Mouse (Mus musculus) heart, postnatal 4 days (tissue): ENCODE measurements at regions not wholly inside any gene's neighbourhood (a gene's known extent, or its start where the extent isn't known, plus 50 kb on each side); places are given as distances from the start of the nearest gene placed in this dataset.

Source experiments
- DNase-seq: peaks from one replicate; pipeline ENCODE4 v3.0.0; 2021

DNA sequence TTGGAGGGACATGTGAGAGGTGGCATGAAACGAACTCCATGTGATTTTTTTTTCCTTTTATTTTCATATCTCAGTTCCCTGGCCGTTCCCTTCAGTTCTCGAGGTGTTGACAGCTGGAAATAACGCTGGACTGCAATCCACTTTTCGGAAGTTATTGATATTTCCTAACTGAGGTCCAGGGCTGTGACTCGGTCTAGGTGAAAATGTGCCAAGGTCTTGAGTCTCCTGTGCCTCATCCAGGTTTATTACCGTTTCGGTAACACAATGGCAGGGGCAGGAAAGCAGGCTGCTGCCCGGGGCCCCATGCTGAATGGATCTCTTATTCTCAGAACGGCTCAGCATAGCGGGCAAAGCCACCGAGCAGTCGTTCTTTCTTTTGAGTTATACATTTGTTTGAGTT is 844.7 kb upstream of the Car8 start:
- DNase-seq = peak; percentile 21

DNA sequence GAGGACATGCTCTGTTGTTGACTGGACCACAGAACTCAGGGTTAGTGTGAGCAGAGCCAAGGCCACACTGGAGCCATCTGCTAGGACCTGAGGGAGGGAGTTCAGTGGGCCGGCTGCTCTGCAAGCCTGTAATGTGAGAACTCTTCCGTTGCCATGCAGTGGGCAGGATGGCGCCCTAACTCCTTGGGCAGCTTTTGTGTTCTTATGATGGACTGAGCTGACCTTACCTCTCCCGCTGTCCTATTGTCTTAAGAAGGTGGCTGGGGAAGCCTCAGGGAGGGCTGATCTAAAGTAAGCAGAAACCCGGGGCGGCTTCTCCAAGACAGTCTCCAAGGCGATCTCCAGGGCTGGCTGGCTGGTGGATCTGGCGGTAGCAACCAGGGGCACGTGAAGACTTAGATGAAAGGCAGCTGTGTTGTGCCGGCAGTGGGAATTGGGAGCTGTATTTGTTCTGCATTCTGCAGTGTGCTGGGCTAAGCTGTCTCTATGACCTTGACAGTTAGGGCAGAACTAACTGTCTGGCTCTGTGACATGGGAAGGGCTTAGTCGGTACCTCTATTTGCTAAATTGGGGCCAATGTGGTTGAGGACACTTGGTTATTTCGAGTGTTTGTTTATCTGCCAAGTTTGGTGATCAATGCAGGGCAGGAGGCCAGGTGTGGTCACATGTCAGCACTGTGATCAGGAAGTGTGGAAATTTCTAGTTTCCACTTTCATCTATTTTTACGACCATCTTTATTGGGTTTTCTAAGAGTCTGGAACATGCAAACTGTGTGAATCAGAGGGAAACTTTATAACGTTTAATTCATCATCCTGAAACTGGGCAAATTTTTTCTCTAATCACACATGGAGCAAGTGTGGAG is 843.1 kb upstream of the Car8 start:
- peak; percentile 21 for DNase-seq

DNA sequence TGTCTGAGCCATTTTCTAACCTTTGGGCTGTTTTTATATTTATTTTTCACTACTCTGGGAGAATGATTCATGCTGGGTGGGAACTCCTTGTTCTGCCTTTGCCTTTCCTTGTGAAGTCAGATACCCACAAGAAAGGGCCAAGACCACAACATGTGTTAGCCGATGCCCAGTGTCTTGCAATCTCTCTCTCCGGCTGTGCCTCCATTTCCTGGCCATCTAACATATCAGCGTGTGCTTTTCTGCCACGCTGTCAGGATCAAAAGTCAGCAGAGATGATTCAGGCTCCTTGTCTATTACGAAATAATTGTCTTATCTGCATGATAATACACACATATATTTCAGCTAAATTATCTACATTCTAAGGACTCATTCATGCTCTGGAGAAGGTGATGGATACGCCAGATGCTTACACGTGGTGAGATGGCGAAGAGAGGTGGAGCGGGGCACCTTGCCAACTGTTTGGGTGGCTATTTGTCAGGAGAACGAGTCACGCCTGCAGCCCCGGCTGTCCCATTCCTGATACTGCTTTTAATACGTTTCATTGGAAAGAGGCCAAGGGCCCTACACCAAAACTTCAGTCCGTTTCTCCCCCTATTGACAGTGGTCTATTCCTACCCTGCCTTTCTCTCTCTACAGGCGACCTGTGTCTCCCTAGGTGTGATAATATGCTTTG is 842.1 kb upstream of the Car8 start:
- peak; percentile 80 for DNase-seq

DNA sequence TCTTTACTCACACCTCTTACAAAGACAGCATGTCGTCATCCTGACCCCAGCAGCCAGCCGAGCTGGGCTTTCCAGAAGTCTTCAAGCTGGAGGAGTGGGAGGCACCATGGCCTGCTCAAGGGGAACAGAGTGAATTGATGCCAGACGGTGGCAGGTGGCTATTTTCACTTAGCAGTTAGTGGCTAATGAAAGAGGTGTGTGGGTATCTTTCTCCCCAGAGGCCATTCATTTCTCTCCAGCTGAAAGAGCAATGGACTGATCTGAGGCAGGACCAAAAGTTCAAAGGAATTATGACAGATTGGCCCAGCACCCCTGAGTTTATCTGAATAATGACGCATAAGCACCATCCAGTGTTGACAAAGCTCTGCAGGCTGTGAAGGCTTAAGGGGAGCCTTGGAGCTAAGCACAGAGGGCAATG is 841.0 kb upstream of the Car8 start:
- DNase-seq = no peak

DNA sequence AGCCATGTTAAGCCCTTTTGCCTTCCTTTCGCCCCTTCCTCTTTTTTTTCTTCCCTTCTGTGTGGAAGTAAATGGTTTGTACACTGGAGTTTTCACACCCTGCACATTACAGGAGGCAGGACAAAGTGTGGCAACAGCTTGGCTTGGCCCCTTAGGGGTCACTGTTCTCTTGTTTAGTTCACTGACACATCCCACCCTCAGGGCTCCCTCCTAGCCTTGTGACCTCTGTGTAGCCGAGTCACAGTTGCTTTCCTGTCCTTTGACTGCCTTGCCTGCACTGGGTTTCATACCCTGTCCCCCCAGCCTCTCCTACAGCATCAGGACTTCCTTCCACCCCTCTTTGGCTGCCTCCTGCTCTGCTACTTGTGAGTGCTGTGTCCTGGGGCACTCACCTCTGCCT is 835.6 kb upstream of the Car8 start:
- no peak for DNase-seq

DNA sequence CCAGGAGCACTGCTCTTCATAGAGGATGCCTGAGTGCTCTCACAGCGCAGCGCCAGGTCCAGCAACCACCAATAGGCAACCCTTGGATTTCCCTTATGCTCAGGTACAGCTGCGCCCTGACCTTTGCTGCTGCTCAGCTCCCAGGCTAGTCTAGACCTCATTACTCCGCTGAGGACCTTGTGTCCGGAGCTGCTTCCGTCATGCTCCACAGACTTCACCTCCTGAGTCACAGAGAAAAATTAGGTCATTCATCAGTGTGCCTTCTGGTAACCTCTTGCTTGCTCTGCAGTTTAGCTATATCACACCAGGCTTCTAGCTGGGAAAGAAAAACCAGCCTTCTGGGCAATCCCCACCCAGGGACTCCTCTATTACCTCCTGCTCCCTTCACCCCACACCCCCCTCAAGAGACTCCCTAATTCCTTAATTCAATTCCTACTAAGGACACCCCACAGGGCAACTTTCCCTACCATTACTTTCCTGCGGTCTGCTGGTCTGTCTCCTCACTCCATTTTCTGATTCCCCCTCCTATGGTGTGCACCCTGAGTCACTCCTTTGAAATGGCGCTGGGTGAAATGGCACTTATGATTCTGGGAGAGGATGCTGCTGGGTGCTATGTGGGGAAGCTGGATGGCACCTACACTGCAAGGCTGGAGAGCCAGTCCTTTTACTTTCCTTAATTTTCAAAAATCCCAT is 835.0 kb upstream of the Car8 start:
- no peak for DNase-seq

DNA sequence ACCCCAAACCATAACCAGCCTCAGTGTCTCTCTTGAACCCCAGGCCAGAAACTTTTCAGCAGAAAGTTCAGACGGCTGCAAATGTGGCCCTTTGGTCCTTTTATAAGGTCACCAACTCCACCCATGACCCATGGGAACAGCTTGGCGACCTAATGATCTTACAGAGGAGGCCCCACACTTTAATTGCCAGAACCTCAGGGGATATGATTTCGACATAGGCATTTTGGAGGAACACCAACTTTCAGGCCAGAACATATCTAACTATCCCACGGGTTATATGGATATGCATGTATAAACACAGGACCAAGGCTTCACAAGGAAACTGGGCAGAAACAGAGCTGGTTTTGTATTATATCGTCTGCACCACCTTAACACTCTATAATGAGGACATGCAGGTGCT is 833.5 kb upstream of the Car8 start:
- no peak for DNase-seq

DNA sequence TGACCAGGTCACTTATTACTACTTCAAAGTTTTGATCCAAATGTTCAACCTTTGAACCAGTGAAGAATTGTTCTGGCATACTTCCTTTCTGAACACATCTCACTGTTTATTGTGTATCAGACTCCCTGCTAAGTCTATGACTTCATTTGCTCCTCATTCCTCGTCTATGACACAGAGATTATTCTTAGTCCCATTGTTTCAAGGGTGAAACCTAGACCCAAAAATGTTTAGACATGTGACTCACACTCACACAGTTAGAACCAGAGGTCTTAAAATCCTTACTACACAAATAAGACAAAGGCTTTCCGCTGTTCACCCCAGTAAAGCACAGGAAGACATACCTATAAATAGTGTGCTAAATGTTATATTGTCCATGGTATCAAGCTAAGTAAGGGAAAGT is 829.0 kb upstream of the Car8 start:
- no peak for DNase-seq

DNA sequence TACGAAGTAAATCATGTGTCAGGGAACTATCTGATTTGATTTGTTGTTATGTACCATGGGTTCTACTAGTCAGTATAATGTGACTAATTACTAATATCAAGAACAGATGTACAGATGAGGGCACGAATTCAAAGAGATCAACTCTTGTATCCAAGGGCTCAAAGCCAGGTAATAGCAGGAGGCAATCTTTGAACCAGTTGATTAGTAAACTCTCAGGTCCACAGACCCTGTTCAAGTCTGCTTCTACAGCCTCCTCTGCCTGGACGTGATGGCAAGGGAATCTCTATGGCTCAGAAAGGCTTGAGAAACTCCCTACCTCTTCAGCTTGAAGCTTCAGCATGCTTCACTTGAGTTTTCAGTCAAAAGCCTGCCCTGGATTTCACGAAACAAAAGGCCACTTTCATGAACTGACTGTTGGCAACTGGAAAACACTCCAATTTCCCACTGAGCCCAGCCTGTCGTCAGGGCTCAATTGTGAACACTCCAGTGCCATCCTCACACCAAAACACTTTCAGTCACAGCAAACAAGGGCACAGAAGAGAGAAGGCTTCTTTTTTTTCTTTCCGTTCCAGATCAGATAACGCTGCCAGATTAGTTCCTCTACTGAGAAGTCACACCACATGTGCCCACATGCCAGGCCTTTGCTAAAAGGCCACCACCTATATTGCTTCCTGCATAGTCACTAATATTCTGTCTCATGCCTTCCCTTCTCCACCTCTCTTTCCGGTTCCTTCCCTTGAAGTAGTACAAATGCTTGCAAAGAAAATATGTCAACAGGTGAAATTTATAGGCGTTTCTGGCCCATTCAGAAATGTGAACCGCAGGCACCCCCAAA is 827.4 kb upstream of the Car8 start:
- no peak for DNase-seq

DNA sequence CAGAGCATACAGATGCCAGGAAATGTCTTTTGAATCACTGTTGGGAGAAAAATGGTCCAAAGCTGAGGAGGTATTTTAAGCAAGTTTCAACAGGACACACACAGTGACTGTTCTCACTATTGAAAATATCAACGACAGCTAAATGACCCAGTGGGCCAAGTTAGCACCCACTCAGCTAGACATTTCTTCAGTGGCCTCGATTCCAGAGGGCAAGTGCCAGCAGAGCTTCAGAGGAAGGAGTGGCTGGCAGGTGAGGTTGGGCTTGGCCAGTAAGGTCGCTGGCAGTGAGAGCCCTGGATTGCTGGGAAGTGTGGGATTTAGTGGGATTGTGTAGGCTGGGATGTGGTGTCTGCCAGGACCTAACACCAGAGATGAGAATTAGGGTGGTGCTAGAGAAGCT is 823.1 kb upstream of the Car8 start:
- DNase-seq = no peak

DNA sequence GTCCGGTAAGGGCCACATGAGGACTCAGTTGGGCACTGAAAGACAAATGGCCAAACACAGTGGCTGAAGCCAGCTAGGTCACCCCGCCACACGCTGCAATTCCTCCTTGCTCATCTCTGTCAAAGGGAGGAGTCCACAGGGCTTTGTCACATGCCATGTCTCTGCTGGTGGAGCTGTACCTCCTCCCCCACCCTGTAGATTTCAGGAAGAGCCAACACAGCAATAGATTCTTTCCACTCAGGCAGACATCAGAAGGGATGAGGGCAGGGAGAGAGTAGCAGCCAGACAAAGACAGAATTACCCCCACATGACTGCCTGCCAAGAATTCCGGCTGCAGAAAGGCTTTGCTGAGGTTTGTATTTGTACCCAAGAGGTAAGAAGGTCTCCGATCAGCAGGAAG is 821.4 kb upstream of the Car8 start:
- DNase-seq = peak; percentile 27

DNA sequence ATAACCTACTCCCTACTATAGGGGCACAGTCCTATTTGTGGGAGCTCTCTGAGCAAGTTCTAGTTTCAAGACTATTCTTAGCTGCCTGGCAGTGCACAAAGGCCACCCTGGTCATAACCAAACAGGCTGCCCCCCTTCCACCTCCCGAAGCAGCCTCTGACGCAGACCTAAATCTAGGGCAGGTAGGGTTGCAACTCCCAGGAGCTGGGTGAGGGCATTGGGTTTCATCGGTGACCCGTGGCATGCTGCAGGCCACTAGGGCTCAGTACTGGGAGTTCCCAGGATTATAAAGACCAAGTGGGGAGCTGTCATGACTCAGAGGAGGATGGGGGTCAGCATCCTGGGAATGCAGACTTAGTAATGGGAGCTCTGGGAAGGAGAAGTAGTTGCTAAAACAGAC is 818.8 kb upstream of the Car8 start:
- peak; percentile 36 for DNase-seq

DNA sequence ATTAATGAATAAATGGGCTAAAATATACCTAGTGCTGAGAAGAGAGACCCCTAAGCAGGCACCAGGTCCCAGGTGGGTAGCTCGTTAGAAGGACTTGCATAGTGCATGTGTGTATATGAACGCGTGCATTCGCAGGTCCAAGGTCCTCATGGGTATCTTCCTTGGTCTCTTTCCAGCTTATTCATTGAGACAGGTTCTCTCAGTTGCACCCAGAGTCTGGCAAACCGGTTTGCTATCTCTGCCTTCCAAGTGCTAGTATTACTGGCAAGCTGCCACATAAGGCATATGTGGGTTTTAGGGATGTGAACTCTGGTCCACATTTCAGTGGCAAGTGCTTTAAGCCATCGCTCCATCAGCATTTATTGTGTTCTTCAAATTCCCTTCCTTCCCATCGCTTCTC is 818.3 kb upstream of the Car8 start:
- DNase-seq = no peak

DNA sequence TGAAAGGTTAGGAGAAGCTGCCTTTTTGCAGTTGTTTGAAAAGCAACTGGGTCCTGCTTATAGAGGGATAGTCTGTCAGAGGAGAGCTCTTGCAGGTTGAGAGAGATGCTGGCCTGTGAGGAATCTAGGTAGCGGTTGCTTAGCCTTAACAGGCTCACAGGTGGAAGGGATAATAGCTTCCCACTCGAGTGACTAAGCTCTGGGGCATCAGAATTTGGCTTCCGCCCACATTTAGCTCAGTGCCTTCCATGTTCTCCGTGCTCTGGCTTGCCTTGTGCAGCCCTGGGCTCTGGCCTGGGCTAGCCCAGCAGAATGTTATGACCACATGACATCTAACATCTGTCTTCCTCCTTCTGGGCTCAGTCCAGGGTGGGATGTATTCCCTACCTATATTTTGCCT is 817.0 kb upstream of the Car8 start:
- no peak for DNase-seq

DNA sequence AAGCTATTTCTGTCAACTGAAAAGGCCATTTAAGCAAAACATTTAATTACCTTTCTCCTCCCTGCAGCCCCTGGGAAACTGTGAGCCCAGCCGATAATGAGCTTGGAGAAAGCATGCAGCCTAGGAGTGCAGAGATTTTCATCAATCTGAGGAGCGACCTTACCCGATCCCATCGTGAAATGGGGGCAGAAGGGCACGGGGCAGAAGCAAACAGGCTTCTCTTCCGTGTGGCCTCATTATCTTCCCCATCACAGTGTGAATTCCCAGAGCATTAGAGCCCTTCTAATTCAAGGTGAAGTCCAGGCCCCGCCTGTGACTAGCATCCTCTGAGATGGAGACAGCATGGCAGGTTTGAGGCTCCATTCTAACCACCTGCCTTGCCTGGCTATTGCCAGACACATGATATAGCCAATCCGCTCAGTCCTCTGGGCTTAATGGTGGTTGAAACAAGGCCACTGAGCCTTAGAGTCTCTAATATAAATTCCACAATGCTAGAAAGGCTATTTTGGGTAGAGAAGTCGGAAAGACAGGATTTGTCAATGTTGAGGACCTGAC is 816.5 kb upstream of the Car8 start:
- DNase-seq = no peak

DNA sequence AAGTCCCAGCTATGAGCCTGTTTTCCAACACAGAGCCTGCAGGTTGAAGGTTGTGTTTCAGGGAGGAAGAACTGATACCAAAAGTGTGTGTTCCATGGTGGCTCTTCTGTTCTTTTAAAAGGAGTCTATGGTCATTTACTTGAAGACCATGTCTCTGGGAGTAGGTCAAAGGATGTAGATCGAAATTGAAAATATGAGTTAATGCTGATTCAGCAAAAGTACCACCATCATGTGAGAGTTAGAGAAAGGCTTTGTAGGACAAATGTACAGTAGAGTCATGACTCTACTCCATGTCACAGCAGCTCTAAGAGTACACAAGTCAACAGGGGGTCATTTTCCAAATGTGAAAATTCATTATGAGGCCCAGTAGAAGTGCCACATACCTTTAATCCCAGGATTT is 810.0 kb upstream of the Car8 start:
- DNase-seq = no peak

DNA sequence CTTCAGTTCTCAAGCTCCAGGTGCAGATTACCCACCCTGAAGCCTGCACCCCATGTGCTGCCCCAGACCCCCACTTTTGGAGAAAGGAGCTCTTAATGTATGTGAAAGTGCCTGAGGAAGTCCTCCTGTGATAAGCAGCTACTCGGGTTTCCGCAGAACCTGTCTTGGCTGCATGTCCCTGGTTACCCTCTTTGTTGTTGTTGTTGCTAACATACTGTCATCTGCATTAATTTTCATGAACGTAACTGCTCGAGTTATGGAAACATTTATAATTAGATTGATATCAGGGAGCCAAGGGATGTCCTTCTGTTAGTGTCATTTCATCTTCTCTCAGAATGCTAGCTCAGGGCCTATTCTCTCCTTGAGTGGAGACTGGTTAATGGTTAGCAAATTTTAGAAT is 808.3 kb upstream of the Car8 start:
- no peak for DNase-seq

DNA sequence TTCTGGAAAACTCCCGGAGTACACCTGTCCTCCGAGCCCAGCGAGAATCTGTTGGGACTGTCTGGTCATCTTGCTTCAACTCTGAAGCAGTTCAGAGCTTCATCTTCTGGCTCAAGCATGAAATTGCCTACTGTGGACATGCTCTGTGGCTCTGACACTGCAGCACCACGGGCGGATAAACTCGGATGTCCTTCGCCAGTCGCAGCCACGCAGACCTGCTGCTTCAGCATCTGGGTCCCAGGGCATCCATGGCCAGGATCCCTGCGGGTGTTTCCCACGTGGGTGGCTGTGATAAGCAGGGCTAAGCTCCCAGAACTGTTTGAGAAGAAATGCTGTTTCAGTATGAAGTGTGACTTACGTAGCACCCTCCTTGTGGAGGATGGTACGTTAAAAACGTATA is 807.6 kb upstream of the Car8 start:
- no peak for DNase-seq

DNA sequence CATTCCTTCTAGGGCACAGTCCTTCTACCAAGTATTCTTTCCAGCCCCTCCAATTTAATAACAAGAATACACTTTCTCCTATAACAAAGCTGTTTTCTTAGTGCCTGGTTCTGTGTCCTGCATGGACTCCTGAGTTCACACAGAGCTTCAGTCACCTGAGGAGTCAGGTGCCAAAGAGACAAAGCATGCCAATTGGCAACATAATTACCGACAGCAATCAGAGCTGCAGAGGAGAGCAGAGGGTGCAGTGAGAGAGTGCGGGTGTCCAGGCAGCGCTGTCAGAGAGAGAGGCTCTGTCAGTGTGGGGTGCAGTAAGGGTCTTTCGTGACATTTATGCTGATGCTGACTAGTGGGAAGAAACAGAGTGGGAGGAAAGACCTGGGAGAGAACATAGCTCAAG is 807.2 kb upstream of the Car8 start:
- no peak for DNase-seq

DNA sequence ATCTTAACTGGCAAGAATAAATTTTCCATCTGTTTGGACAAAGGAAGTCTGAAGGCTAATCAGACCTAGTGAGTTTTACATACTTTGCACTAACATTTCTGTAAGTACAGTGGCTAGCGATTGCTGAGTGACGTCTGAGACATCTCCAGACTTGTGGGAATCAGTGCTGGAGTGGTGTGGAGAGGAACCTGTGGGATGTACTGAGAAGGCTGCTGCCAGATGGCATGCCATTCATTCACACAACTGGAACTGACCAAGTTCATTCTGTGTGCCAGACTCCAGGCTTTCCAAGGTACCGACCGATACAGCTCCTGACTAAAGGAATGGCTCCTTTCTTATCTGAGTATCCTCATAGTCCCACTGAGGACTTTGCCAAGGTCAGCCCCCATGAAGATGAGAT is 797.2 kb upstream of the Car8 start:
- no peak for DNase-seq

DNA sequence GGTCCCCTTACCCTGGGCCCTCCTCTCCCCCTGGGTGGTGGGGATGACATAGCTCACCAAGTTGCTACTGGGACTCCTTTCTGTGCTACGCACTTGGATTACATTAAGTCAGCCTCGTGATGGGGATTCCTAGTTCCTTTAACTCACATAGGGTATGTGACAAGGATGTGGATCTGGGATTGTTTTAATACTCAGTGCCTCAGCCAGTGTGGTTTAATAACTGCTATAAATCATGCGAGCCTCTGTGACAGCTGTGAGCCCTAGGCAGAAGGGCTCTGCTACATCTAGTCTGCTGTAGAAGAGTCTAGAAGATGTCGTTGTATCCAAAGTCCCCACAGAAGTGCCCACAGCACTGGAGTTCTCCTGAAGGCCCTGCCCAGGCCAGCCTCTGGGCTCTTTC is 796.5 kb upstream of the Car8 start:
- no peak for DNase-seq

DNA sequence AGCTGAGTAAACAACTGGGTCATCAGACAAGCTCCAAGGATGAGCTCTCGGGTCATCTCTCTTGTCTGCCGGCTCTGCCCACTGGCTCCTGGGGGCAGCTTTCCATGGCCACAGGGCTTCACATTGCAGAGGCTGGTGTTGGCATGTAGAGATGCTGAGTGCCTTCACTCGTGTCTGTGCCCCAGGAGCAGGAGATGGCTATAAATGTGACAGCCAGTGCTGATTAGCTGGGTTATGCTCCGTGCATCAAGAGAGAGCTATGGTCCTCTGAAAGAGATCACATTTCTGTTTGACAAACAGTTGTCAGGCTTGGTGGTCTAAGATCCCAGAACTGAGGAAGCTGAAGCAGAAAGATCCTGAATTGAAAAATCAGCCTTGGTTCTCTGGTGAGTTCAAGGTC is 795.4 kb upstream of the Car8 start:
- no peak for DNase-seq
